Mouse (Mus musculus) left cerebral cortex, adult 2 months (tissue): ENCODE results near the gene Hist1h1a. TPM values are rescaled to one million over a fixed set of nuclear protein-coding genes. Genes with fewer than 3 reads are reported as not detected.
"Not testable (repeated sequence)": the region's sequence is repeated elsewhere in the genome, so short reads cannot be mapped to it uniquely, and the experiment has no call there.

Experiments used
- DNase-seq, 2 experiments: peaks; one replicate each; pipeline ENCODE4 v3.0.0; 2021 to 2022; ENCODE audit warnings: low spot score in 2 of 2, mixed read lengths in 1 of 2; ENCODE audit errors: extremely low spot score in 1 of 2
- H3K27ac ChIP-seq: fragments of 200-600 bp; 2 replicates; pipeline ENCODE4 v1.8.1; 2022
- H3K4me3 ChIP-seq: fragments of 200-600 bp; 2 replicates; pipeline ENCODE4 v1.8.1; 2022
- CTCF ChIP-seq: fragments of 200-600 bp; IDR thresholded peaks from 2 replicates; pipeline ENCODE4 v1.8.1; 2022; ENCODE audit warnings: antibody characterized with exemption, mild to moderate bottlenecking, moderate library complexity
- intact Hi-C: fragments of 180-260 bp; cut with DNase I; formaldehyde crosslinking; loops from one replicate; pipeline ENCODE4 v1.15.1; 2025
- total RNA-seq, 2 experiments: library from RNA; stranded (reverse); gene quantifications; 2 replicates each; pipeline ENCODE4 v1.2.3; 2021

The Hist1h1a gene
- total RNA-seq, 2 experiments from 2014 or later: 21.6 to 22.6 TPM

GRCm38 (mm10) chr13:23760972-23761864, 2.2 kb upstream of the Hist1h1a start, which contains the start of gene Hist1h4a:
Hist1h4a (minus strand) TSS chr13:23761230.
- intact Hi-C loops: loop anchor here (1.0 to 5.0 kb wide), 4 partner anchors 140 to 1719 kb away; partner anchors contain the start of genes Abt1, Hist1h2ag, Hist1h2be and Hist1h2bj
- H3K4me3 ChIP-seq: peak within 1 kb of the TSS; percentile 66
- H3K27ac ChIP-seq: peak within 1 kb of the TSS; percentile 87
- peak; percentile 98 to 99 for DNase-seq
- TF ChIP-seq CTCF: no peak

GRCm38 (mm10) chr13:23761871-23762821, 1.3 kb upstream of the Hist1h1a start, which contains the start of gene Hist1h3a:
Hist1h3a (minus strand) TSS chr13:23762386.
- peak; percentile 50 to 57 for DNase-seq
- Histone ChIP-seq H3K4me3 (peak within 1 kb of the TSS; percentile 66), H3K27ac (peak within 1 kb of the TSS; percentile 90)
- intact Hi-C loops: loop anchor here (1.0 to 5.0 kb wide), 4 partner anchors 141 to 1720 kb away; partner anchors contain the start of genes Abt1, Hist1h2ag, Hist1h2be and Hist1h2bj

- intact Hi-C loops: loop anchor here (5.0 kb wide), 3 partner anchors 181 to 1721 kb away; partner anchors contain the start of genes Abt1, Hist1h2ag, Hist1h2bj and Hist1h4d
- no peak for DNase-seq
- peak overlapping the region; percentile 90 for H3K27ac ChIP-seq
- H3K4me3 ChIP-seq: peak overlapping the region; percentile 66
- TF ChIP-seq CTCF: no peak
Observed at GRCm38 (mm10) chr13:23763242-23763585, 252 bp upstream of the Hist1h1a start.

- H3K4me3 ChIP-seq: peak overlapping the region; percentile 66; the same call in 1 of the 2 replicates
- no peak for TF ChIP-seq CTCF
- no peak for DNase-seq
- peak overlapping the region; percentile 90; the same call in 1 of the 2 replicates for H3K27ac ChIP-seq
- intact Hi-C loops: loop anchor here (5.0 kb wide), 3 partner anchors 182 to 1722 kb away; partner anchors contain the start of genes Abt1, Hist1h2ag, Hist1h2bj and Hist1h4d
Observed at GRCm38 (mm10) chr13:23764324-23765171, 1.1 kb downstream of the Hist1h1a start.

GRCm38 (mm10) chr13:23765172-23765513, 1.7 kb downstream of the Hist1h1a start:
- Histone ChIP-seq H3K4me3 (no peak overlapping the region), H3K27ac (no peak overlapping the region)
- intact Hi-C loops: no loop called here
- no peak for DNase-seq
- no peak for TF ChIP-seq CTCF

DNA sequence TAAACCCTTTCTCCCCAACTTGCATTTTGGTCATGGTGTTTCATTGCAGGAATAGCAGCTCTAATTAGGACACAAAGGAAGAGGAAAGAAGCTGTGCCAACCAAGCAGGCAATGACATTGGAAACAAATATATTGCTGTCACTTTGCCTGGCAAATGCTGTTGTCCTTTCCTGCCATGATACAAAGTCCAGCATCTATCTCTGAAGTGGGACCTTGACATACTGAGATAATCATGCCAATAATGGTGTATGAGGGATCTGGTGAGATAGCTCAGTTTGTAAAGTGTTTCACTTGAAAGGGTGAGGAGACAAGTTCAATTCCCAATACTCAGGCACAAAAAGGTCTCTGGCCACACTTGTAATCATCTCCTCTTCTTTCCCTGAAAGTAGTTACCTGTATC, 3.3 kb downstream of the Hist1h1a start:
- TF ChIP-seq CTCF: no peak
- Histone ChIP-seq H3K4me3 (no peak overlapping the region), H3K27ac (no peak overlapping the region)
- no peak for DNase-seq
- intact Hi-C loops: no loop called here

DNA sequence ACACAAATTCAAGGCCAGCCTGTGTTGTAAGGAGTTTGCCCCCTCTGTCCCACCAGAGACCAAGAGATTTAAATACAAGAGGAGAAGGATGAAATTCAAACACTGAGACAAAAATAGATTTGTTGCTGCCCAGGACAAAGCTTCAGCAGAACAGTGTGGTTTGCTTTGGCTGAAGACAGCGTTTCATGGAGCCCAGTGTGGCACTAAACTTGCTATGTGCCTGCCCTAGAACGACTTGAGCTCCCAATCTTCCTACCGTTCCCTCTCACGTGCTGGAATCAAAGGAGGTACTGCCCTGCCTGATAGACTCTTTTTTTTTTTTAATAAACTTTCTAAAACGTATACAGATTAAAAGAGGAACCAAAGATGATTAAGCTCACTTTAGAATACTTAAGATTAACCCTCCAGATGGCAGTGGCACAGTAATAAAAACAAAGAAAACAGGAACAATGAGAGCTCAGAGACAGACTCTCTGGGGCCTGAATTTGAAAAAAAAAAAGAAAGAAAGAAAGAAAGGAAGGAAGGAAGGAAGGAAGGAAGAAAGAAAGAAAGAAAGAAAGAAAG, 5.5 kb downstream of the Hist1h1a start:
- no peak for TF ChIP-seq CTCF
- H3K4me3 ChIP-seq: no peak overlapping the region

DNA sequence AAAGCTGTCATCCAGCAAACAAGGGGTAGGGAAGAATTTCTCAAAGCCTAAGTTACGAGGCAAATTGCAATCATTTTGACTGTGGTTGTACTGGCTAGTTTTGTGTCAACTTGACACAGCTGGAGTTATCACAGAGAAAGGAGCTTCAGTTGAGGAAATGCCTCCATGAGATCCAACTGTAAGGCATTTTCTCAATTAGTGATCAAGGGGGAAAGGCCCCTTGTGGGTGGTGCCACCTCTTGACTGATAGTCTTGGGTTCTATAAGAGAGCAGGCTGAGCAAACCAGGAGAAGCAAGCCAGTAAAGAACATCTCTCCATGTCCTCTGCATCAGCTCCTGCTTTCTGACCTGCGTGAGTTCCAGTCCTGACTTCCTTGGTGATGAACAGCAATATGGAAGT, 6.1 kb downstream of the Hist1h1a start, which contains the start of gene Trim38:
Trim38 (plus strand) TSS at position 301 of the 400 bp plus-strand sequence.
- H3K4me3 ChIP-seq, intact Hi-C loops, H3K27ac ChIP-seq, DNase-seq: not testable (repeated sequence)

More for the DNA sequence above, 5.5 kb downstream of the Hist1h1a start:
- no peak for DNase-seq
- H3K27ac ChIP-seq: no peak overlapping the region
- intact Hi-C loops: no loop called here

DNA sequence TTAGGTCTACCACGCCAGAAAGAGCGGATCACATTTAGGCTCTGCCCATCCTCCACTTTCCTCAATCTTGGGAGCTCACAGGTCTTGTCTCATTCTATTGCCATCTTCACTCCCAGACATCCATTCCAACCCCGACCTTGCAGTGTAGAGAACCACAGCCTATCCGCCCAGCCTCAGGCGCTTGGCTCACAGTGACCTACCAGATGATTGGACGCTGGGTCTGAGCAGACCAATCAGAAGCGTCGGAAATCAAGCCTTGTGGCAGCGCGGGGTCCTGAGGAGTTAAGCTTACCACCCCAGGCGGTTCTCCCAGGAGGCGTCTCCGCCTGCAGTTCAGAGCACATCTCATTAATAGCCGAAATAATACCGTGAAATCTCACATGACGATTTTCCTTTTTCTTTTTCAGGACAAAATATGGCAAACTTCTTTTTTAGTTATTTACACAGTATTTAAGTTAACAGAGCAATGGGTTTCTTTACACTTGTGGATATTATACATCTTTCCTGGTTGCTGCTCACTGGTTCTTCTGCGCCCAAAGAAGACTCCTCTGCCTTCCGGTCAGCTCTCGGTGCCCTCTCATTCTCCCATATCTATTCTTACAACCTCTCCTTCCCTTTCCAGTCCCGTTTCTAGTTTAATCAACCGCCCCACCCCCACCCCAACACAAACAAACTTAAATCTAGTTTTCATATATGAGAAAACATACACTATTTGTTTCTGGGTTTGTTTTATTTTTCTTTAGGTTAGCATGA, 9.3 kb downstream of the Hist1h1a start:
- no peak for TF ChIP-seq CTCF
- Histone ChIP-seq H3K27ac (no peak overlapping the region), H3K4me3 (peak overlapping the region; percentile 13; the same call in 1 of the 2 replicates)
- peak; percentile 29 to 30 for DNase-seq
- intact Hi-C loops: no loop called here

GRCm38 (mm10) chr13:23778339-23778738, 14.9 kb downstream of the Hist1h1a start:
- no peak overlapping the region for H3K27ac ChIP-seq
- intact Hi-C loops: no loop called here
- no peak for DNase-seq
- no peak for TF ChIP-seq CTCF
- H3K4me3 ChIP-seq: no peak overlapping the region
